Mouse (Mus musculus): ENCODE measurements around the gene Cib1. TPM values are rescaled to one million over a fixed set of nuclear protein-coding genes. Genes with fewer than 3 reads are reported as not detected.

Gene Cib1
- polyA plus RNA-seq (2012; rRNA removed): 333 and 344 TPM in 2 replicates

GRCm38 (mm10) chr7:80232489-80233029 lies at the start of gene Cib1, which contains the start of gene Gdpgp1:
Gene Cib1, minus strand, starts transcription at chr7:80232813.
Gene Gdpgp1, plus strand, starts transcription at chr7:80232865.
- H3K27ac ChIP-seq (ENCODE audit: insufficient read depth, low read depth, low read length): peak within 1 kb of the TSS; percentile 84
- H3K4me3 ChIP-seq (ENCODE audit: insufficient read depth, low read depth, low read length): peak within 1 kb of the TSS; percentile 90
- WGBS: under 1% methylated on average over 55 of the region's 56 CpGs
- no peaks in the 10 kb centered on the region for H3K36me3 ChIP-seq (ENCODE audit: control insufficient read depth, insufficient read depth, low read length)
- H3K4me1 ChIP-seq (ENCODE audit: control insufficient read depth, insufficient read depth, low read length): peaks cover 21% of the 10 kb centered on the region
- peak; percentile 98 for DNase-seq
- TF ChIP-seq POLR2A (IDR thresholded peaks at IDR 0.05; ENCODE audit: low read depth, low read length) (peak; percentile 35), CTCF (conservative IDR thresholded peaks at IDR 0.05; ENCODE audit: insufficient read depth, insufficient read length, low read depth, low read length) (no peak)
- no peaks in the 10 kb centered on the region for H3K27me3 ChIP-seq (replicated peaks; ENCODE audit: control insufficient read depth, insufficient read depth, low read length)

GRCm38 (mm10) chr7:80281646-80282045 lies 49.0 kb upstream of the Cib1 start:
- H3K4me3 ChIP-seq (ENCODE audit: insufficient read depth, low read depth, low read length): no peak overlapping the region
- H3K27ac ChIP-seq (ENCODE audit: insufficient read depth, low read depth, low read length): no peak overlapping the region
- TF ChIP-seq CTCF (conservative IDR thresholded peaks at IDR 0.05; ENCODE audit: insufficient read depth, insufficient read length, low read depth, low read length) (no peak), POLR2A (IDR thresholded peaks at IDR 0.05; ENCODE audit: low read depth, low read length) (no peak)
- H3K36me3 ChIP-seq (ENCODE audit: control insufficient read depth, insufficient read depth, low read length): peaks cover 6% of the 10 kb centered on the region
- WGBS: 93% methylated on average over 3 of the region's 3 CpGs
- no peak for DNase-seq
- no peaks in the 10 kb centered on the region for H3K4me1 ChIP-seq (ENCODE audit: control insufficient read depth, insufficient read depth, low read length)
- H3K27me3 ChIP-seq (replicated peaks; ENCODE audit: control insufficient read depth, insufficient read depth, low read length): no peaks in the 10 kb centered on the region

GRCm38 (mm10) chr7:80280998-80281397 lies 48.4 kb upstream of the Cib1 start:
- TF ChIP-seq CTCF (conservative IDR thresholded peaks at IDR 0.05; ENCODE audit: insufficient read depth, insufficient read length, low read depth, low read length) (no peak), POLR2A (IDR thresholded peaks at IDR 0.05; ENCODE audit: low read depth, low read length) (no peak)
- Histone ChIP-seq H3K27ac (ENCODE audit: insufficient read depth, low read depth, low read length) (no peak overlapping the region), H3K4me1 (ENCODE audit: control insufficient read depth, insufficient read depth, low read length) (no peaks in the 10 kb centered on the region), H3K36me3 (ENCODE audit: control insufficient read depth, insufficient read depth, low read length) (peaks cover 7% of the 10 kb centered on the region), H3K27me3 (replicated peaks; ENCODE audit: control insufficient read depth, insufficient read depth, low read length) (no peaks in the 10 kb centered on the region), H3K4me3 (ENCODE audit: insufficient read depth, low read depth, low read length) (no peak overlapping the region)
- WGBS: 83% methylated on average over 2 of the region's 2 CpGs
- no peak for DNase-seq

- H3K36me3 ChIP-seq (ENCODE audit: control insufficient read depth, insufficient read depth, low read length): peaks cover 8% of the 10 kb centered on the region
- TF ChIP-seq POLR2A (IDR thresholded peaks at IDR 0.05; ENCODE audit: low read depth, low read length) (no peak), CTCF (conservative IDR thresholded peaks at IDR 0.05; ENCODE audit: insufficient read depth, insufficient read length, low read depth, low read length) (no peak)
- WGBS: 83% methylated on average over 10 of the region's 10 CpGs
Measured at GRCm38 (mm10) chr7:80280032-80280431, 47.4 kb upstream of the Cib1 start.

GRCm38 (mm10) chr7:80276374-80276773 lies 43.8 kb upstream of the Cib1 start:
- WGBS: 99% methylated on average over 4 of the region's 4 CpGs
- TF ChIP-seq POLR2A (IDR thresholded peaks at IDR 0.05; ENCODE audit: low read depth, low read length) (no peak), CTCF (conservative IDR thresholded peaks at IDR 0.05; ENCODE audit: insufficient read depth, insufficient read length, low read depth, low read length) (no peak)
- Histone ChIP-seq H3K27ac (ENCODE audit: insufficient read depth, low read depth, low read length) (no peak overlapping the region), H3K4me1 (ENCODE audit: control insufficient read depth, insufficient read depth, low read length) (no peaks in the 10 kb centered on the region), H3K27me3 (replicated peaks; ENCODE audit: control insufficient read depth, insufficient read depth, low read length) (no peaks in the 10 kb centered on the region), H3K36me3 (ENCODE audit: control insufficient read depth, insufficient read depth, low read length) (peaks cover 5% of the 10 kb centered on the region), H3K4me3 (ENCODE audit: insufficient read depth, low read depth, low read length) (no peak overlapping the region)
- DNase-seq: no peak

More at GRCm38 (mm10) chr7:80280032-80280431, 47.4 kb upstream of the Cib1 start:
- Histone ChIP-seq H3K27me3 (replicated peaks; ENCODE audit: control insufficient read depth, insufficient read depth, low read length) (no peaks in the 10 kb centered on the region), H3K4me3 (ENCODE audit: insufficient read depth, low read depth, low read length) (no peak overlapping the region), H3K27ac (ENCODE audit: insufficient read depth, low read depth, low read length) (no peak overlapping the region), H3K4me1 (ENCODE audit: control insufficient read depth, insufficient read depth, low read length) (no peaks in the 10 kb centered on the region)
- DNase-seq: no peak

- 91% methylated on average over 2 of the region's 2 CpGs for WGBS
- H3K36me3 ChIP-seq (ENCODE audit: control insufficient read depth, insufficient read depth, low read length): peaks cover 2% of the 10 kb centered on the region; the same call in 1 of the 2 replicates
- DNase-seq: no peak
Measured at GRCm38 (mm10) chr7:80273456-80273855, 40.8 kb upstream of the Cib1 start.

GRCm38 (mm10) chr7:80269751-80270255 lies 37.2 kb upstream of the Cib1 start:
- H3K4me3 ChIP-seq (ENCODE audit: insufficient read depth, low read depth, low read length): peak overlapping the region; percentile 99
- H3K27ac ChIP-seq (ENCODE audit: insufficient read depth, low read depth, low read length): peak overlapping the region; percentile 46
- DNase-seq: peak; percentile 56
- no peaks in the 10 kb centered on the region for H3K27me3 ChIP-seq (replicated peaks; ENCODE audit: control insufficient read depth, insufficient read depth, low read length)
- H3K36me3 ChIP-seq (ENCODE audit: control insufficient read depth, insufficient read depth, low read length): no peaks in the 10 kb centered on the region
- H3K4me1 ChIP-seq (ENCODE audit: control insufficient read depth, insufficient read depth, low read length): peaks cover 6% of the 10 kb centered on the region
- no peak for TF ChIP-seq POLR2A (IDR thresholded peaks at IDR 0.05; ENCODE audit: low read depth, low read length)
- no peak for TF ChIP-seq CTCF (conservative IDR thresholded peaks at IDR 0.05; ENCODE audit: insufficient read depth, insufficient read length, low read depth, low read length)
- WGBS: under 1% methylated on average over 23 of the region's 23 CpGs

More at GRCm38 (mm10) chr7:80273456-80273855, 40.8 kb upstream of the Cib1 start:
- no peak overlapping the region for H3K27ac ChIP-seq (ENCODE audit: insufficient read depth, low read depth, low read length)
- TF ChIP-seq POLR2A (IDR thresholded peaks at IDR 0.05; ENCODE audit: low read depth, low read length) (no peak), CTCF (conservative IDR thresholded peaks at IDR 0.05; ENCODE audit: insufficient read depth, insufficient read length, low read depth, low read length) (no peak)
- no peaks in the 10 kb centered on the region for H3K27me3 ChIP-seq (replicated peaks; ENCODE audit: control insufficient read depth, insufficient read depth, low read length)
- peaks cover 6% of the 10 kb centered on the region for H3K4me1 ChIP-seq (ENCODE audit: control insufficient read depth, insufficient read depth, low read length)
- no peak overlapping the region for H3K4me3 ChIP-seq (ENCODE audit: insufficient read depth, low read depth, low read length)

Data from kidney, adult 2 months (tissue).